ENCODE assay signal across 19 mouse cellular contexts in the genomic region with DNA sequence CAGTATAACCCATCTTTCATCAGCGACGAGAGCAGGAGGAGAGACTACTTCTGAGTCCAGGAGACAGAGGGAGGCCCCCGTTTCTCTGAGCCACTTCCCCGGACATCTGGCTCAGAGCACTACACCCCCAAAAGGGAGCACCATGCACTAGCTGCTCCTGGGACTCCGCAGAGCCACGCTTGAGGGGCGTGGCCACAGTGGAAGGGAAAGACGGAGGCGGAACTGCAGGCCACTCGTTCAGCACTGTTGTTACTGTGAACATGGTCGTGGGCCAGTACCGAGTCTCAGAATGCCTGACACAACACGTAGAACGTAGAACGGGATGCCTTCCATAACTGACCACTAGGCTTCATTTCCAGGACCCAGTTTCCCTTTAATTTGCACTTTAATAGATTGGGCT. TPM values are rescaled to one million over a fixed set of nuclear protein-coding genes. Genes with fewer than 3 reads are reported as not detected.
DNase-seq lines count a peak whose midpoint lies in the region; ATAC-seq and TF ChIP-seq lines count a peak whose summit lies in the region.
"Had no signal": no experiment of that assay in that cellular context is flagged by ENCODE, and none has a peak within 500 bp of the region (broad histone marks: within the 10 kb centered on the region; RNA-seq: fewer than 3 reads in every experiment).

No protein-coding gene starts in this region.

- H3K4me2 ChIP-seq in lung, embryonic 14.5 days = no peak overlapping the region
- H3K4me2 ChIP-seq in lung, postnatal 0 days (replicated peaks; ENCODE audit: low read depth, low read length) = no peak overlapping the region
- H3K4me2 ChIP-seq in liver, embryonic 13.5 days = peak overlapping the region; percentile 15
- H3K4me2 ChIP-seq: forebrain, embryonic 12.5 days; heart, embryonic 12.5 days; hindbrain, embryonic 15.5 days; limb, embryonic 12.5 days; midbrain, embryonic 13.5 days had no signal

- no peaks in the 10 kb centered on the region for H3K4me1 ChIP-seq in lung, embryonic 14.5 days (ENCODE audit: insufficient read depth)
- H3K4me1 ChIP-seq in lung, postnatal 0 days (ENCODE audit: insufficient read depth, low read depth, low read length) = no peaks in the 10 kb centered on the region
- peaks cover 61% of the 10 kb centered on the region for H3K4me1 ChIP-seq in liver, embryonic 13.5 days (replicated peaks)
- H3K4me1 ChIP-seq: heart, embryonic 12.5 days had no signal

- 56% methylated on average over 15 of the region's 15 CpGs for WGBS in lung, embryonic 14.5 days
- 71% methylated on average over 15 of the region's 15 CpGs for WGBS in lung, postnatal 0 days
- 61% methylated on average over 15 of the region's 15 CpGs for WGBS in liver, embryonic 13.5 days (ENCODE audit: insufficient replicate concordance)

- H3K27me3 ChIP-seq in lung, embryonic 14.5 days (ENCODE audit: insufficient read depth, low read length) = no peaks in the 10 kb centered on the region
- H3K27me3 ChIP-seq in lung, postnatal 0 days (replicated peaks; ENCODE audit: insufficient read depth, low read length) = no peaks in the 10 kb centered on the region
- H3K27me3 ChIP-seq in liver, embryonic 13.5 days = no peaks in the 10 kb centered on the region
- H3K27me3 ChIP-seq: forebrain, embryonic 12.5 days; heart, embryonic 12.5 days; hindbrain, embryonic 15.5 days; limb, embryonic 12.5 days; midbrain, embryonic 13.5 days had no signal

- no peak for DNase-seq in lung, embryonic 14.5 days
- DNase-seq in lung, postnatal 0 days (ENCODE audit: low spot score) = no peak
- DNase-seq in adrenal gland, adult 8-10 months = peak; percentile 14
- no peak for DNase-seq in liver, embryonic 13.5 days
- no peak for DNase-seq in urinary bladder, postnatal 14 days (ENCODE audit: low spot score)
- DNase-seq in gastrocnemius, adult 18-20 months (ENCODE audit: low spot score) = no peak
- no peak for DNase-seq in ovary, postnatal 14 days (ENCODE audit: low spot score)
- DNase-seq: cerebellum, postnatal 10 days; kidney, adult 18-20 months; kidney, postnatal 25 days; lung, adult 18-20 months; lung, postnatal 4 days; thymus, postnatal 25 days had no signal

- no peak for TF ChIP-seq EP300 in lung, postnatal 0 days (IDR thresholded peaks at IDR 0.05)

- no peak for ATAC-seq in lung, embryonic 14.5 days (ENCODE audit: insufficient read depth)
- no peak for ATAC-seq in lung, postnatal 0 days
- peak; percentile 33; the same call in 1 of the 2 replicates for ATAC-seq in liver, embryonic 13.5 days (ENCODE audit: low read depth)
- ATAC-seq: midbrain, embryonic 13.5 days had no signal

- 0 out of 2 replicates have a peak, but pooled peaks have one; percentile 5 for TF ChIP-seq CTCF in lung, embryonic 14.5 days (IDR thresholded peaks at IDR 0.05; ENCODE audit: low read depth)
- TF ChIP-seq CTCF in lung, postnatal 0 days (IDR thresholded peaks at IDR 0.05) = no peak

- no peaks in the 10 kb centered on the region for H3K9me3 ChIP-seq in lung, embryonic 14.5 days (ENCODE audit: low read depth, low read length)
- no peaks in the 10 kb centered on the region for H3K9me3 ChIP-seq in lung, postnatal 0 days (ENCODE audit: low read length)
- H3K9me3 ChIP-seq in liver, embryonic 13.5 days (replicated peaks) = no peaks in the 10 kb centered on the region
- H3K9me3 ChIP-seq: forebrain, embryonic 12.5 days; heart, embryonic 12.5 days; hindbrain, embryonic 15.5 days; limb, embryonic 12.5 days; midbrain, embryonic 13.5 days had no signal

- no peak overlapping the region for H3K27ac ChIP-seq in lung, embryonic 14.5 days (ENCODE audit: low read depth)
- H3K27ac ChIP-seq in lung, postnatal 0 days (ENCODE audit: low read length) = no peak overlapping the region
- H3K27ac ChIP-seq in liver, embryonic 13.5 days = no peak overlapping the region
- H3K27ac ChIP-seq: forebrain, embryonic 12.5 days; hindbrain, embryonic 15.5 days; limb, embryonic 12.5 days; midbrain, embryonic 13.5 days had no signal

- H3K9ac ChIP-seq in lung, embryonic 14.5 days = no peak overlapping the region
- no peak overlapping the region for H3K9ac ChIP-seq in lung, postnatal 0 days (replicated peaks; ENCODE audit: low read depth)
- H3K9ac ChIP-seq in liver, embryonic 13.5 days = no peak overlapping the region
- H3K9ac ChIP-seq: forebrain, embryonic 12.5 days; heart, embryonic 12.5 days; hindbrain, embryonic 15.5 days; limb, embryonic 12.5 days; midbrain, embryonic 13.5 days had no signal

- peaks cover 18% of the 10 kb centered on the region; the same call in 1 of the 2 replicates for H3K36me3 ChIP-seq in lung, embryonic 14.5 days (ENCODE audit: insufficient read depth)
- no peaks in the 10 kb centered on the region for H3K36me3 ChIP-seq in lung, postnatal 0 days (ENCODE audit: insufficient read depth, low read length)
- peaks cover 12% of the 10 kb centered on the region; the same call in 1 of the 2 replicates for H3K36me3 ChIP-seq in liver, embryonic 13.5 days
- H3K36me3 ChIP-seq: hindbrain, embryonic 15.5 days had no signal

- no peak overlapping the region for H3K4me3 ChIP-seq in lung, embryonic 14.5 days (ENCODE audit: low read depth, low read length)
- H3K4me3 ChIP-seq in lung, postnatal 0 days (ENCODE audit: low read depth, low read length) = no peak overlapping the region
- H3K4me3 ChIP-seq in liver, embryonic 13.5 days (replicated peaks) = no peak overlapping the region
- H3K4me3 ChIP-seq: forebrain, embryonic 12.5 days; heart, embryonic 12.5 days; hindbrain, embryonic 15.5 days; limb, embryonic 12.5 days; midbrain, embryonic 13.5 days; myocyte had no signal

RNA-seq across cellular contexts. Expression of gene Muc13, which starts 27.1 kb away (rescaled TPM):
- not detected in 2 replicates for polyA plus RNA-seq in lung, embryonic 14.5 days (2014; fragmentation: Nextera tagmentation; extraction: Ambion mirVana)
- polyA plus RNA-seq in lung, postnatal 0 days (2015; fragmentation: Nextera tagmentation; extraction: Ambion mirVana) = 0.08 and 0.11 TPM in 2 replicates
- under 1 TPM in 1 of 4 experiments, not detected in 3; 0.09 TPM for total RNA-seq in adrenal gland, adult 8-10 months (2022)
- 2.7 and 3.2 TPM in 2 replicates for polyA plus RNA-seq in liver, embryonic 13.5 days (2015; fragmentation: Nextera tagmentation; extraction: Ambion mirVana)
- total RNA-seq in gastrocnemius, adult 18-20 months (2021) = not detected
